Comparison of ENCODE assay signal across 20 mouse cellular contexts in the genomic region with DNA sequence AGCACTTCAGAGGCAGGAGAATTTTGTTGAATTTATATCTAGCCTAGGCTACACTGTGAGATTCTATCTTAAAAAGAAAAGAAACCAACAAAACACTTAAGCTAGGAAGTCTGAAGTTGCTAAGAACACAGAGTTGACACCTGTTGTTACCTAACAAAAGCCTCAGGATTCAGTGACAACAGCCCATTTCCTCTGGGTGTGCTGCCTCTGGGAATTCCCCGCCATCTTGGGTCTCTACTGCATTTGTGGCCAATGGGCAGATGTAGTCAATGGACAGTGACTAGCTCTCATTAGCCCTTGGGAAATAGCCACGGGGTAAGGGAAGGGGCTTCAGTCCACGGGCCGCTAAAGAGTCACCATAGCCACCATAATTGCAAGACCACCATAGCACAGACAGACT. TPM values are rescaled to one million over a fixed set of nuclear protein-coding genes. Genes with fewer than 3 reads are reported as not detected.
DNase-seq lines count a peak whose midpoint lies in the region; ATAC-seq and TF ChIP-seq lines count a peak whose summit lies in the region.
"Had no signal": no experiment of that assay in that cellular context is flagged by ENCODE, and none has a peak within 500 bp of the region (broad histone marks: within the 10 kb centered on the region; RNA-seq: fewer than 3 reads in every experiment).

No protein-coding gene starts in this region.

- H3K36me3 ChIP-seq in ES-E14 (ENCODE audit: control insufficient read depth, insufficient read depth, low read length, poor library complexity, severe bottlenecking) = no peaks in the 10 kb centered on the region
- no peaks in the 10 kb centered on the region for H3K36me3 ChIP-seq in hindbrain, embryonic 11.5 days (ENCODE audit: control insufficient read depth, insufficient read depth, low read length)
- H3K36me3 ChIP-seq: embryonic facial prominence, embryonic 10.5 days; embryonic facial prominence, embryonic 12.5 days; forebrain, embryonic 15.5 days had no signal

- H3K9me3 ChIP-seq in ES-E14 (ENCODE audit: control insufficient read depth, insufficient read depth, low read depth, low read length) = no peaks in the 10 kb centered on the region
- H3K9me3 ChIP-seq in hindbrain, embryonic 11.5 days (ENCODE audit: control insufficient read depth, low read length) = no peaks in the 10 kb centered on the region
- H3K9me3 ChIP-seq: embryonic facial prominence, embryonic 10.5 days; embryonic facial prominence, embryonic 12.5 days; forebrain, embryonic 13.5 days; forebrain, embryonic 15.5 days had no signal

- no peak overlapping the region for H3K4me3 ChIP-seq in ES-E14 (ENCODE audit: insufficient read depth in 1 of 2, low read depth in 1 of 2, low read length in 2 of 2, poor library complexity in 1 of 2, severe bottlenecking in 1 of 2)
- H3K4me3 ChIP-seq in hindbrain, embryonic 11.5 days (ENCODE audit: low read depth, low read length) = no peak overlapping the region
- H3K4me3 ChIP-seq: embryonic facial prominence, embryonic 10.5 days; embryonic facial prominence, embryonic 12.5 days; forebrain, embryonic 13.5 days; forebrain, embryonic 15.5 days had no signal

- H3K4me2 ChIP-seq in hindbrain, embryonic 11.5 days (replicated peaks; ENCODE audit: low read depth, low read length) = no peak overlapping the region
- H3K4me2 ChIP-seq: embryonic facial prominence, embryonic 12.5 days; forebrain, embryonic 13.5 days; forebrain, embryonic 15.5 days had no signal

- no peak for ATAC-seq in hindbrain, embryonic 11.5 days (ENCODE audit: low FRiP score)
- ATAC-seq in frontal cortex, adult (ENCODE audit: low TSS enrichment) = no peak
- ATAC-seq: activated CD4-positive, CD25-positive, alpha-beta regulatory T cell, adult 4 months; forebrain, embryonic 13.5 days; forebrain, embryonic 15.5 days; forebrain, postnatal 0 days had no signal

- H3K27ac ChIP-seq in ES-E14 (ENCODE audit: insufficient read depth, low read depth, low read length, poor library complexity, severe bottlenecking) = no peak overlapping the region
- H3K27ac ChIP-seq in hindbrain, embryonic 11.5 days (ENCODE audit: low read depth, low read length) = no peak overlapping the region
- H3K27ac ChIP-seq: embryonic facial prominence, embryonic 10.5 days; embryonic facial prominence, embryonic 12.5 days; forebrain, embryonic 13.5 days; forebrain, embryonic 15.5 days had no signal

- H3K27me3 ChIP-seq in hindbrain, embryonic 11.5 days (ENCODE audit: control insufficient read depth, insufficient read depth, low read length) = no peaks in the 10 kb centered on the region
- H3K27me3 ChIP-seq: embryonic facial prominence, embryonic 12.5 days; forebrain, embryonic 13.5 days; forebrain, embryonic 15.5 days had no signal

- DNase-seq in ES-CJ7 (ENCODE audit: low read depth, low spot score) (peak; percentile 56), ES-E14 (ENCODE audit: low read depth, low spot score) (peak; percentile 28), ZHBTc4 (ENCODE audit: low read depth, low spot score) (peak; percentile 46)
- DNase-seq in hindbrain, embryonic 11.5 days (ENCODE audit: low spot score) = no peak
- DNase-seq: adrenal gland, adult 8-10 months; adrenal gland, postnatal 14 days; adrenal gland, postnatal 36 days; cerebellum, adult 11-12 months; cerebellum, adult 2 months; cerebellum, adult 9-10 months; cerebellum, postnatal 10 days; cerebellum, postnatal 25 days; forebrain, postnatal 0 days had no signal

- no peak overlapping the region for H3K9ac ChIP-seq in ES-E14 (ENCODE audit: insufficient read depth, low read depth, low read length, poor library complexity, severe bottlenecking)
- no peak overlapping the region for H3K9ac ChIP-seq in hindbrain, embryonic 11.5 days (ENCODE audit: low read depth, low read length)
- H3K9ac ChIP-seq: embryonic facial prominence, embryonic 12.5 days; forebrain, embryonic 13.5 days; forebrain, embryonic 15.5 days; forebrain, postnatal 0 days had no signal

- 57% methylated on average over 4 of the region's 4 CpGs for WGBS in hindbrain, embryonic 11.5 days

- in situ Hi-C loops in ES-E14 (cut with MboI; ENCODE audit: low sequenced_read_pairs in 2 of 2, unreplicated experiment in 2 of 2) = no loop called here

- peaks cover 0 to 4% of the 10 kb centered on the region in 2 experiments; a peak in 1 of 4 replicates for H3K4me1 ChIP-seq in ES-E14 (ENCODE audit: control insufficient read depth in 2 of 2, insufficient read depth in 2 of 2, low read length in 2 of 2, poor library complexity in 1 of 2)
- no peaks in the 10 kb centered on the region for H3K4me1 ChIP-seq in hindbrain, embryonic 11.5 days (replicated peaks; ENCODE audit: control insufficient read depth, insufficient read depth, low read length)
- H3K4me1 ChIP-seq: embryonic facial prominence, embryonic 12.5 days; forebrain, embryonic 13.5 days; forebrain, embryonic 15.5 days had no signal

TF ChIP-seq in ES-E14, 5 proteins besides CTCF, POLR2A, EP300 and RAD21:
- TF ChIP-seq MAFK (IDR thresholded peaks at IDR 0.05; ENCODE audit: insufficient read depth, low read depth, low read length) (no peak), CHD2 (IDR thresholded peaks at IDR 0.05; ENCODE audit: low read depth, low read length) (no peak), HCFC1 (IDR thresholded peaks at IDR 0.05; ENCODE audit: borderline replicate concordance, insufficient read depth, low read length) (no peak), ZC3H11A (IDR thresholded peaks at IDR 0.05; ENCODE audit: borderline replicate concordance, low read depth, low read length) (no peak), ZNF384 (IDR thresholded peaks at IDR 0.05; ENCODE audit: low read depth, low read length) (no peak)
TF ChIP-seq in ES-E14: peak in this region for 0.

RNA-seq across cellular contexts. Expression of a gene that starts 31.4 kb away (rescaled TPM):
- total RNA-seq in ES-E14 (2012; rRNA removed) = 3.8 and 4.7 TPM in 2 replicates
- polyA plus RNA-seq in hindbrain, embryonic 11.5 days (2014; fragmentation: Nextera tagmentation; extraction: Ambion mirVana) = 50.8 and 53.8 TPM in 2 replicates
- total RNA-seq: MEL had no signal

RNA-seq across cellular contexts. Expression of a gene that starts 41.8 kb away (rescaled TPM):
- total RNA-seq in ES-E14 (2012; rRNA removed) = 0.32 and 0.40 TPM in 2 replicates
- polyA plus RNA-seq in hindbrain, embryonic 11.5 days (2014; fragmentation: Nextera tagmentation; extraction: Ambion mirVana) = 3.1 and 3.3 TPM in 2 replicates
